12 mouse cellular contexts compared by ENCODE assay signal in genomic region chr17:30222837-30223236, GRCm38 (mm10).
"Had no signal": no experiment of that assay in that cellular context is flagged by ENCODE, and none has a peak within 500 bp of the region (broad histone marks: within the 10 kb centered on the region; RNA-seq: fewer than 3 reads in every experiment).

No protein-coding gene starts in this region.

- DNase-seq: kidney, adult 11 months; kidney, adult 9 months; kidney, postnatal 36 days; layer of hippocampus, adult 9-11 months; layer of hippocampus, postnatal 36 days; lung, adult 2 months; lung, postnatal 36 days had no signal

- H3K36me3 ChIP-seq: liver, embryonic 15.5 days had no signal

- H3K9ac ChIP-seq: liver, embryonic 15.5 days had no signal

- H3K4me2 ChIP-seq: liver, embryonic 11.5 days; liver, embryonic 15.5 days had no signal

- H3K4me3 ChIP-seq: liver, embryonic 15.5 days had no signal

- H3K27me3 ChIP-seq: liver, embryonic 15.5 days had no signal

- H3K27ac ChIP-seq: kidney, postnatal 0 days; liver, embryonic 15.5 days; stomach, postnatal 0 days had no signal

- ATAC-seq: lung, postnatal 0 days had no signal

- H3K4me1 ChIP-seq: liver, embryonic 15.5 days had no signal

- H3K9me3 ChIP-seq: liver, embryonic 15.5 days had no signal
